Mouse (Mus musculus) layer of hippocampus, postnatal 14 days (tissue): ENCODE results near the gene Dact2. TPM values are rescaled to one million over a fixed set of nuclear protein-coding genes. Genes with fewer than 3 reads are reported as not detected.

Experiments
- DNase-seq, 2 experiments: peaks; one replicate each; pipeline ENCODE4 v3.0.0; 2021 to 2022; ENCODE audit warnings: low spot score in 2 of 2, mixed read lengths in 1 of 2
- total RNA-seq, 2 experiments: library from RNA; stranded (reverse); gene quantifications; 2 replicates each; pipeline ENCODE4 v1.2.3; 2021

Dact2 gene
- total RNA-seq, 2 experiments from 2014 or later = 20.0 to 23.2 TPM

- no peak for DNase-seq
These were observed 9.9 kb upstream of the Dact2 start for GRCm38 (mm10) chr17:14213976-14214529.

DNA sequence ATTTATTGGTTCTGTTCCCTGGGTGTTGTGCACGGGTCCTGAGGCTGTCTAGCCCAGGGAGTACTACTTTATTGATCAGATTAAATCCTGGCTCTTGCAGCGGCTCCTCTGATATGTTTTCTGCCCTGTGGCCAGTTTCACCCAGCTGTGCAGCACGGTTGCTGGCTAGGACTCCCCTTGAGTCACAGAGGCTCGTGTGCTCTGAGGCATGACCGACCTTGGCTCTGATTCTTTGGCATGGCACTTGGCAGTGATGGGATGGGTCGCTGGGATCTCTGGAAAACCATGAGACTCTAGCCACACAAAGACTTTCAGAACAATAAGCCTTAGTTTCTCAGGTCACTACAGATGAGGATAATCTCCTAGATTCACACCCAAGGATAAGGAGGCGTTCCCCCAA, 8.7 kb upstream of the Dact2 start:
- no peak for DNase-seq

DNA sequence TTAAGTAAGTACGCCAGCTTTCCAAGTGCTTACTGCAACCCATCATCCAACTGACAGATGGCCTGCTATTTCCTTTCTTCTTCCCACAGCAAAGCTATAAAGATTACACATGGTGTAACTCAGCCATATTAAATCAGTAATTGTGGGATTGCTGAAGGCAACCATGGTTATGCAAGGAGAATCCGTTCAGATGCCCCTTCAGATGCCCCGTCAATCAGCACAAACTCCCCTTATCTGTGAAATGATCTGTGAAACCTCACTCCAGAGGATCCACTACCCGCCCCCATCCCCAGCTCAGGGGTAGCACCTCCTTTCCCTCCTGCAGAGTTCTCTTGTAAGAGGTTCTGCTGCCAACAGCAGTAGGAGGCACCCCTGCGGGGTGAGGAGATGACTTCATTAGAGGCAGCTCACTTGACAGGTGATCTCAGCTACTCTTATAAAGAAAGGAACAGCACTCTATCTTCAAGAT, 3.0 kb upstream of the Dact2 start:
- no peak for DNase-seq

GRCm38 (mm10) chr17:14206062-14206461, 2.0 kb upstream of the Dact2 start:
- peak; percentile 79 to 85 for DNase-seq

DNA sequence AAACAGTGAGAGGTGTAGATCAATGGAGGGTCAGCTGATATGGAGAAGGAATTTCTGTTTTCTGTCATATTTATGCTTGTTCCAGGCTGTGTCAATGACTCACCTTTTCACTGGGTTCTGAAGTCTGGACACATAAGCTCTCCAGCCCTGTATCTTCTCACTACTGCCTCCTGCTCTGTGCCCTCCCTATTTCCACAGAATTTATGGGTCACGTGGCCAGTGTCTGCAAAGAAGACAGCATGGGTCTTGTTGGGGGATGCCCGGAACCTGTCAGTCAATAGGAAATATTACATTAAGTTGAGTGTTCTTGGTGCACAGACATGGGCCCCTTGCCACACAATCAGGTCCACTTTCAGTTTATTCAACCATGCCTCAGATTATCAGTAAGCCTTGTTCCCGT, 1.1 kb upstream of the Dact2 start:
- DNase-seq = no peak

DNA sequence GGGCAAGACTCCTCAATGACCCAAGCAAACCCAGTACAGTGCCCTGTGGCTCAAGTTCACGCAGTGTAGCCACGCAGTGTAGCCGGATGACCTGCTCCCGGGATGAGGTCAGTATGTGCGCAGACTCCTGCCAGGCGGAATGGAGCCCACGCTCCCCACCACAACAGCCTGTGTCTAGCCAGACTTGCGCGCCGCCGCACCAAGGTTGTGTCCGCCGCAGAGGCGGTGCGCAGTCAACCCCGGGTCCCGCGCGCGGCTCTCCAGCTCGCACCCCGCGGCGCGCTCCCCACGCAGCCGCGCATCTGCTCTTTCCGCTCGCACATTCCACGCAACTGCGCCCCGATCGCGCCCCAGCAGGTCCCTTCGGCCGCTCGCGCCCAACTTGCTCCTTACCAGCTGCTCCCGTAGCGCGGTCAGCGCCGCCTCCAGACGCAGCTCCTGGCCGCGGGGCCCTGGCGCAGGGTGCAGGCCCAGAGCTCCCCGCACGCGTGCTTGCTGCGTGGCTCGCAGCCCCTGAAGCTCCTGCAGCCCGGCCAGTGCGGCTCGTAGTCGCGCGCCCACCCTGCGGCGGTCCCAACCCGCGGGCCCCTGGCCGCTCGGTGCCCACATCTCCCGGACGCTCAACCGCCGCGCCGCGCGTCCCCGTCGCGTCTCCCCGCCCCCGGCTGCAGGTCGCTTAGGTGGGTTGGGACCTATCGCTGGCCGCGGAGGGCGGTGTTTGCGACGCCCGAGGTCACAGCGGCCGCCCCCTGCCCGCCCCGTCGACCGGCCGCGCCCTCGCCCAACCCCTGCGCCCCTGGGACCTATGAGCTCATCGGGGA, 773 bp downstream of the Dact2 start:
- peak; percentile 36 to 52 for DNase-seq

DNA sequence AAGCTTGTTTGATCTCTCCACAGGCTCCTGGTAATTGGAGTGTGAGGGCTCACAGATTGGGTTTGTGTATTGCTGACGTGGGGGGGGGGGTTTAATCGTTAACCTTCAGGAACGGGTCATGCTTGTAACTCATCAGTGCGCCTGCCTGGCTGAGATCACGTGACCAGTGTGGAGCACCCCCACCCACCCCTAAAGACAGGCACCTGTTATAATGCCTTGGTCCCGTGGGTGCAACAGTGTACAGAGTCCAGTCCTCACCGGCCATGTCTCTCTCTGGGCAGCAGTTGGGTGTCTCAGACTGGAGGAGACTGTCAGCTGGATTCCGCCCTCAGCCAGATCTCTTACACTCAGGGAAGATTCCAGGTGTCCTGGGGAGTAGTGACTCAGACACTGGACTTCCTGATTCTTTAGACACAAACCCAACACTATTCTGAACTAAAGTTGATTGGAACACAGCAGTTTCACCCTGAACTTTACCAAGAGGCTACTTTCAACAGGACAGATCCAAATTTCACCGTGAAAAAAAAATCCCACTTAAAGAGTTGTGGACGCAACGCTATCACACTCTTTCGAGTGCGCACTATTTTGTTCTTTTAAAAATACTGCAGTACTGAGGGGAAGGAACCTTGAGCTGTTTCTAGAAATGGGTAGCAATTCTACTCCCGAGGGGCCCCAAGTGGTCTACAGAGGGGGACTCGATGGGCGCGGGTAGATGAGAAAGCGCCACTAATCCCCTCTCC, 1.6 kb downstream of the Dact2 start:
- DNase-seq = no peak

GRCm38 (mm10) chr17:14201281-14201787, 2.8 kb downstream of the Dact2 start:
- DNase-seq = no peak

DNA sequence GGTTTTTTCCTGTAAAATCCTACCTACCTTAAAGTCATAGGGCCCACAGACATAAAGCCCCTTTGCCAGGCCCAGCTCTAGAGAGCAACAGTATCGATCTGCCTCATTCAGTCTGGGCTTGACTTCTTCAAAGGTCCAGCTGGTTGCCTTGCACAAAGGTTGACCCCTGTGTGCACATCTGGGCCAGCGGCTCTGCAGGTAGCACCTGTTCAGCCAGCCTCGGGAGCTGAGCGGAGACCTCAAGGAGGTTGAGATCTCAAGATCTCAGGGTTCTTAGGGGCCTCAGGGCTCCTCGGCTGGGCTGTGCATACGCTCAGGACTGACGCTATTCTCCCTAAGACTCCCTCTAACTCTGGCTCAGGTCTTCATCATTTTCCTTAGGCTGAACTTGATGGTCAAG, 3.9 kb downstream of the Dact2 start:
- DNase-seq = no peak

DNA sequence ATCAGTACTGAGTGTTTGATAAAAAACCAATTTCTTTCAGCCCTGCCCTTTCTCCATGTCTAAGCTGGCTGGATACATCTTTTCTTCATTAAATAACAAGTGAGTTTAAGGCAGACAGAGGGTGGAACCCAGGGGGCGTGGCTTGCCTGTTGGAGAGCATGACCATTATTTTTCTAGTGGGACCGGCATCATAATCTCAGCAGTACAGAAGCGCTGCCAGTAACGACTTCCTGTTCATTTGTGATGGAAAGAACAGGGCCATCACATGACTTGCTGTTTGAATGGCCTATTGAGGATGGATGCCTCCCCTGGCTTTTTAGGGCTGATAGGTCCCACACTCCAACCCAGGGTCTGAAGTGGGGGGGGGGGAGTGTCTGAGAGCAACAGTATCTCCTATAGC, 4.5 kb downstream of the Dact2 start:
- DNase-seq = no peak

GRCm38 (mm10) chr17:14192924-14193323, 11.2 kb downstream of the Dact2 start:
- no peak for DNase-seq

GRCm38 (mm10) chr17:14192432-14192831, 11.7 kb downstream of the Dact2 start:
- DNase-seq = no peak

DNA sequence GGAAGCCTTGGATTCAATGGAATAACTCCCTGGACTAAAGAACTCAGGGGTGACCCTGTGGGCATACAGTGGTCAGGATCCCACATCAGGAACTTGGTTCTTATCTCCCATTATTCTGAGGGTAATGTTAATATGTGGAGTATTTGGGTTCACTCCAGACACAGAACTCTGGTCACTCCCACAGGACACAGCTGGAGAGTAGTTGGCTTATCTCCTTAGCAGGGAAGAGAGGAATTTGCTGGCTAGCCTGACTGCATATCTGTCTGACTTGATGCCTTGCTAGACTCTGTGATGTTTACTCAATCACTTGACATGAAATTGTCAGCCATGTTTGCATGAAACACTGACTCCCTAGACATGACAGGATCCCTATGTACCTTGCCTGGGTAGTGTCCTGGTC, 15.6 kb downstream of the Dact2 start:
- no peak for DNase-seq

GRCm38 (mm10) chr17:14187096-14187495, 17.0 kb downstream of the Dact2 start:
- DNase-seq = no peak

GRCm38 (mm10) chr17:14186176-14186575, 17.9 kb downstream of the Dact2 start:
- DNase-seq = no peak

GRCm38 (mm10) chr17:14184192-14184814, 19.8 kb downstream of the Dact2 start:
- DNase-seq = no peak

GRCm38 (mm10) chr17:14183717-14184116, 20.4 kb downstream of the Dact2 start:
- DNase-seq = no peak

- no peak for DNase-seq
These were observed 21.2 kb downstream of the Dact2 start for GRCm38 (mm10) chr17:14182860-14183259.

DNA sequence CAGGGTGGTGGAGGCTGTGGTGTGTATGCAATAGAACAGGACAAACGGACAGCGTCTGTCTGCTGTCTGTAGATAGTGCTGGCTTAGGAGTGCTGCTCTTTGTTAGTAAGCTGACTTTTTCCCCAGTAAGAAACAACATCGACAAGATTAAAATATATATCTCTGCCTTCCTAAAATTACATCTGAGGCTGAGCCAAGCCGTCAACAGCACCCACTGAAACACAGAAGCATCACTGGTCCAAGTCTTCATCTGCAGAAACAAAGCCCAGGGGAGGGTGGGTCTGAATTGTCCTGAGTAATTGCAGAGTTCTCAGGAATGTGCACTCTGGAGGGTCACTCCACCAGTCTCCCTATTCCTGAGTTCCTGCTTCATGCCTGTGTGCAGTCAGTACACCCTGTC, 25.2 kb downstream of the Dact2 start:
- no peak for DNase-seq

GRCm38 (mm10) chr17:14178475-14178874, 25.6 kb downstream of the Dact2 start:
- DNase-seq = no peak

- no peak for DNase-seq
These were observed 26.1 kb downstream of the Dact2 start for GRCm38 (mm10) chr17:14178049-14178448.
